Mouse (Mus musculus): ENCODE data around the gene Tiam2.
A peak's percentile ranks its signal among the peaks of the same experiment; 100 is the strongest.

Gene Tiam2

GRCm38 (mm10) chr17:3326148-3326902 is at the start of gene Tiam2:
Gene Tiam2 (plus strand): TSS chr17:3326573.
- peak; percentile 41 to 60 for DNase-seq (ENCODE audit: low spot score in 2 of 2)

GRCm38 (mm10) chr17:3280321-3280720 is 46.1 kb upstream of the Tiam2 start:
- DNase-seq (ENCODE audit: low spot score in 2 of 2) = no peak

- no peak for DNase-seq (ENCODE audit: low spot score in 2 of 2)
Measured at GRCm38 (mm10) chr17:3281939-3282338, 44.4 kb upstream of the Tiam2 start.

- no peak for DNase-seq (ENCODE audit: low spot score in 2 of 2)
Measured at GRCm38 (mm10) chr17:3285030-3285671, 41.2 kb upstream of the Tiam2 start.

GRCm38 (mm10) chr17:3286123-3286825 is 40.1 kb upstream of the Tiam2 start:
- DNase-seq (ENCODE audit: low spot score in 2 of 2) = no peak

- DNase-seq (ENCODE audit: low spot score in 2 of 2) = peak; percentile 25 to 46
Measured at GRCm38 (mm10) chr17:3288341-3288740, 38.0 kb upstream of the Tiam2 start.

- DNase-seq (ENCODE audit: low spot score in 2 of 2) = no peak
Measured at GRCm38 (mm10) chr17:3295097-3295496, 31.3 kb upstream of the Tiam2 start.

GRCm38 (mm10) chr17:3299487-3299886 is 26.9 kb upstream of the Tiam2 start:
- DNase-seq (ENCODE audit: low spot score in 2 of 2) = no peak

GRCm38 (mm10) chr17:3305926-3306325 is 20.4 kb upstream of the Tiam2 start:
- DNase-seq (ENCODE audit: low spot score in 2 of 2) = no peak

GRCm38 (mm10) chr17:3313711-3314624 is 12.4 kb upstream of the Tiam2 start:
- peak; percentile 54 to 57 for DNase-seq (ENCODE audit: low spot score in 2 of 2)

GRCm38 (mm10) chr17:3314625-3315020 is 11.8 kb upstream of the Tiam2 start:
- DNase-seq (ENCODE audit: low spot score in 2 of 2) = no peak

- no peak for DNase-seq (ENCODE audit: low spot score in 2 of 2)
Measured at GRCm38 (mm10) chr17:3315581-3315980, 10.8 kb upstream of the Tiam2 start.

- DNase-seq (ENCODE audit: low spot score in 2 of 2) = no peak
Measured at GRCm38 (mm10) chr17:3326903-3327279, 518 bp downstream of the Tiam2 start.

- DNase-seq (ENCODE audit: low spot score in 2 of 2) = no peak
Measured at GRCm38 (mm10) chr17:3327335-3327734, 962 bp downstream of the Tiam2 start.

GRCm38 (mm10) chr17:3328820-3329219 is 2.4 kb downstream of the Tiam2 start:
- DNase-seq (ENCODE audit: low spot score in 2 of 2) = no peak

GRCm38 (mm10) chr17:3329429-3329828 is 3.1 kb downstream of the Tiam2 start:
- no peak for DNase-seq (ENCODE audit: low spot score in 2 of 2)

GRCm38 (mm10) chr17:3331721-3332461 is 5.5 kb downstream of the Tiam2 start:
- peak in 1 of 2 experiments; percentile 42 for DNase-seq (ENCODE audit: low spot score in 2 of 2)

GRCm38 (mm10) chr17:3336161-3336739 is 9.9 kb downstream of the Tiam2 start:
- no peak for DNase-seq (ENCODE audit: low spot score in 2 of 2)

GRCm38 (mm10) chr17:3336887-3337524 is 10.6 kb downstream of the Tiam2 start:
- DNase-seq (ENCODE audit: low spot score in 2 of 2) = no peak

GRCm38 (mm10) chr17:3337525-3337888 is 11.1 kb downstream of the Tiam2 start:
- no peak for DNase-seq (ENCODE audit: low spot score in 2 of 2)
